Mouse (Mus musculus) bone marrow macrophage, adult 2 months (primary cell): ENCODE results near the gene Akr1cl.

Experiments
- CTCF ChIP-seq: IDR thresholded peaks from 2 replicates; pipeline ENCODE4 v1.5.1; 2012; ENCODE audit warnings: low read depth, mild to moderate bottlenecking, low read length, moderate library complexity
- POLR2A ChIP-seq: IDR thresholded peaks from 2 replicates; pipeline ENCODE4 v1.6.1; 2012; ENCODE audit warnings: mild to moderate bottlenecking, low read depth, low read length, borderline replicate concordance

GRCm38 (mm10) chr1:65040806-65041205 is 8.2 kb upstream of the Akr1cl start:
- TF ChIP-seq CTCF (no peak), POLR2A (no peak)
